Mouse (Mus musculus) neural tube, embryonic 10.5 days (tissue): ENCODE measurements around the gene Xrcc1.

Experiments
- DNase-seq: peaks from one replicate; pipeline ENCODE4 v3.0.0-alpha.2; 2017; ENCODE audit warnings: low spot score; ENCODE audit errors: extremely low spot score

The Xrcc1 gene

DNA sequence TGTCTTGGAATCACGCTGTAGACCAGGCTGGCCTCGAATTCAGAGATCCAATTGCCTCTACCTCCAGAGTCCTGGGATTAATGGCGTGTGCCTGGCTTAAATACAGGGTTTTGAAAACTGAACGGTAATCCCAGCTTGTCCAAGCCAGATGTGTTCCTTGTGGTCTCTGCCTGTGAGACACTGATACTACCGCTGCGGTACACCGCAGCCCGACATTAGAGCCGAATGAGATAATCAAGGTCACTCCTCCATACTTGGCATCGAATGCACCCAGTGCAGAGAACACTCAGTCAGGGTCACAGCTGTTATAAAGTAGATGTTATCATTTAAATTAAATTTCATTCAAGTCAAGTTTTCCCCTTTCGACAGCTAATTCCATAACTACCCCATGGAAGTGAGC, 17.2 kb upstream of the Xrcc1 start:
- DNase-seq = no peak

DNA sequence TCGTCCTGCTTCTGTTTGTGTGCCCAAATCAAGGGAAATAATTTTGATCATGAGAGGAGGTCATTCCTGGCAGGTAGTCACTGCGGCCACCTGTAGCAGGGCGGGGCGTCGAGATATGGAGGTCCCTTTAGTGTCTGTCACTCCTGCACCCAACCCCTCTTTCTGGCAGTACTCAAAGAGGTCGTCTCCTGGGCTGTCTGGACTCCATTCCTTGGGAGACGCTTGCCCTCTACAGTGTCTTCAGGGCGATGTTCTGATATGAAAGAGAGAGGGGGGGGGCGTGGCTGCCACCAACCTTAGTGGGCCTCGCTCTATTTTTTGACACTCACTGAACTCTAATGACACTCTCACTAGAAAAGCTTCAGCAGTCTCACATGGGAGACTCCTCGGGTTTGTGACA, 16.5 kb upstream of the Xrcc1 start:
- DNase-seq = no peak

DNA sequence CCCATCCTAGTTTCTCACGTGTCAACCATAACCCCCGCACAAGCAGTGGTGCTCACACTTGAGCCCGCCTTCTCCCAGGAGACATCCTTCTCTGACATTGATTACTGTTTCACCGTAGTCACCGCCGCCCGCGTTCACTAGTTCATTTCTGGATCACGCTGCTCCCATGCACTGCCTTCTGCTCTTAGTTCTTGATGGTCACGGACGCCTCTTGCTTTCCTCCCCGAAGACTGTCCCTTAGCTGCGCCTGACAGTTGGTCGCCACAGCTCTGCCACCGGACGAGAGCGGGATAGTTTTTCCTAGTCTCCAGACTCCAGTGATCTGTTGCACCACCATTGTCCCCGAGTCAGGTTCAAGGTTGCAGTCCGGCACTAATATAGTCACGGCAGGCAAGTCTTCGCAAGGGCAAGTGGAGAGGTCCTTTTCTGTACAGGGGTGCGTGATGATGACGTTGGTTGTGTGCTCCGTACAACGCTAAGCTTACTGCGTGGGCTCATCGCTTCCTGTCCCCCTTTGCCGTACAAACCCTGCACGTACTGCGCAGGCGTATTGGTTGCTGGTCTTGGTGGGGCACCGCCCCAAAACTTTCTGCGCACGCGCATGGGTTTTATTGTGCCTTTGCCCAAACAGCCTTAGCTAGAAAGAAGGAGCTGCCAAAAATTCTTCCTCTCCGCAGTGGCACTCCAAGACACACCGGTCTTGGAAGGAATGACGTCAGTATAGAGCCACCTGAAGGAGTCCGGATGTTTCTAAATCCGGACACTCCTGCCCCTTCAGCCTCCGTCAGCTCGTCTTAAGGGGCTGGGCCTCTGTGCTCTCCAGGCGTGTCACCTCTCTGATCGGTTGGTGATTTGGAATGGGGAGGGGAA, 15.8 kb upstream of the Xrcc1 start, which contains the start of gene Irgq:
TSS of gene Irgq (plus strand) at position 628 of the 870 bp plus-strand sequence.
- DNase-seq = peak; percentile 98

DNA sequence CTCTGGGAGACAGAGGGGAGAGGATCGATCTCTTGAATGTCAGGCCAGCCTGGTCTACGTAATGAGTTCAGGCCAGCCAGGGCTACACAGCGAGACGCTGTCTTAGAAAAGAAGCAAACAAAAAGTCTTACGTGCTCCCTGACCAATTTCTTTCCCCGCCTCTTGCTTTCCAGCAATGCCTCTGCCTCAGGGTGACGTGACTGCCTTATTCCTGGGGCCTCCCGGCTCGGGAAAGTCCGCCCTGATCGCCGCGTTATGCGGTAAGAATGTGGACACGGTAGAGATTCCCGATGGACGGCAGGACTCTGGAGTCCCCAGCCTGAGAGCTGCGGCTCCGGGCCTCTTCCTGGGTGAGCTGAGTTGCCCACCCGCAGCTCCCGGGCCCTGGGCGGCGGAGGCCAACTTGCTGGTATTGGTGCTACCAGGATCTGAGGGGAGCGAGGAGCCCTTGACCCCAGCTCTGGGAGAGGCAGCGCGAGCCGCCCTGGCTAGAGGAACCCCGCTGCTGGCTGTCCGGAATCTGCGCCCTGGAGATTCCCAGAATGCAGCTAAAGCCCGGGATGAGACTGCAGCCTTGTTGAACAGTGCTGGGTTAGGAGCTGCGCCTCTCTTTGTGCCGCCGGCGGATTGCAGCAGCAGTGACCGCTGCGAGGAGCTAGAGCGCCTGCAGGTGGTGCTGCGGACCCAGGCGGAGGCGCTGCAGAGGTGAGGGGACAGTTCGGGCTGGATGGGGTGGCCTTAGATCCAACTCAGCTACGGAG, 14.7 kb upstream of the Xrcc1 start:
- DNase-seq = peak; percentile 83

DNA sequence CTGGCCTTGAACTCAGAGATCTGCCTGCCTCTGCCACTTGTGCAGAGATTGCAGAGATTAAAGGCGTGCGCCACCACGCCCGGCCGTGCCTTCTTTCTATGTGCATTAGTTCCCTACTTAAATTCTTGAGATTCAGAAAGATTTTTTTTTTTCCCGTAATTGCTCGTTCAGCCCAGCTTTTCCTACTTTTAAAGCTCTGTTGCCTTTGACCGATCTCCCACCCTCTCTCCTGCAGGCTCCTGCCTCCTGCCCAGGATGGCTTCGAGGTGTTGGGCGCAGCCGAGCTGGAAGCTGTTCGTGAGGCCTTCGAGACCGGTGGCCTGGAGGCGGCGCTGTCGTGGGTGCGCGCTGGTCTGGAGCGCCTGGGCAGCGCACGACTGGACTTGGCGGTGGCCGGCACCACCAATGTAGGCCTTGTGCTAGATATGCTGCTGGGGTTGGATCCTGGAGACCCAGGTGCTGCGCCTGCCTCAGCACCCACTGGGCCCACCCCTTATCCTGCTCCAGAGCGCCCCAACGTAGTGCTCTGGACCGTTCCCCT, 13.0 kb upstream of the Xrcc1 start:
- DNase-seq = no peak

DNA sequence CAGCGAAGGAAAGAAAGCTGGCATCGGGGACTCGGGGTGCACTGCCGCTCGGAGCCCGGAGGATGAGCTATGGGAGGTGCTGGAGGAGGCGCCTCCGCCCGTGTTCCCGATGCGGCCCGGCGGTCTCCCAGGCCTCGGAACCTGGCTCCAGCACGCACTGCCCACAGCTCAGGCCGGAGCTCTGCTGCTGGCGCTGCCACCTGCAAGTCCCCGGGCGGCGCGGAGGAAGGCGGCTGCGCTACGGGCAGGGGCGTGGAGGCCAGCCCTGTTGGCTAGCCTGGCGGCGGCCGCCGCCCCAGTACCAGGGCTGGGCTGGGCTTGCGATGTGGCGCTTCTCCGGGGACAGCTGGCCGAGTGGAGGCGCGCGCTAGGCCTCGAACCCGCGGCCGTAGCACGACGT, 12.3 kb upstream of the Xrcc1 start:
- no peak for DNase-seq

DNA sequence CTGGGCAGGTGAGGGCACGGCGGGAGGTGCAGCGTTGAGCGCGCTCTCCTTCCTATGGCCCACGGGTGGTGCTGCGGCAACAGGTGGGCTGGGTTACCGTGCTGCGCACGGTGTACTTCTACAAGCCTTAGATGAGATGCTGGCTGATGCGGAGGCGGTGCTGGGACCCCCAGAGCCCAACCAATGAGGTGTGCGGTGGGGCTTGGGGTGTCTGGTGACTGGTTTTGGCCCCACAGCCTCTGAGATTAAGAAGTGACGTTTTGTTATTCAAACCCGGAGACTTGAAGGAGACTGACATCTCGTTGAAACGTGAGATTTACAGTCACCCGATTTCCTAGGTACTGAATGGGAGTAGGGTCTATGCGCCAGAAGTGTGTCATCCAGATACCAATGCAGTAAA, 11.8 kb upstream of the Xrcc1 start:
- DNase-seq = no peak

GRCm38 (mm10) chr7:24537081-24537480, 9.0 kb upstream of the Xrcc1 start:
- no peak for DNase-seq

DNA sequence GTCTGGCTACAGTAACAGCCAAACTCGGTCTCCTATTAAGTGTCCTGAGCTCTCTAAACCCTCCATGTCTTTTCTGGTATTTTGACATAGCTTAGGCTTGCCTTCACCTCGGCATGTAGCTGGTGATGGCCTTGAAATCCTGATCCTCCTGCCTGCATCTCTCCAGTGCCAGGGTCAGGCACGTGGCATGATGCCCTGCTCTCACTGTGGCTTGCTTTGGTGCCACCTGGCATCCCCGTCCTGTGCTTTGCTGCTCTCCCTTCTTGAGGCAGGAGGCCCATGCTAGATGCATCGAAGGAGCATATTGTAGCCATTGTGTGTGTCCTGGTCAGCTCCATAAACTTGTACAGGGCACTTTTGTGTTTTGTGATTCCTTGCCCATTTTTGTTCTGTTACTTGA, 8.5 kb upstream of the Xrcc1 start:
- no peak for DNase-seq

DNA sequence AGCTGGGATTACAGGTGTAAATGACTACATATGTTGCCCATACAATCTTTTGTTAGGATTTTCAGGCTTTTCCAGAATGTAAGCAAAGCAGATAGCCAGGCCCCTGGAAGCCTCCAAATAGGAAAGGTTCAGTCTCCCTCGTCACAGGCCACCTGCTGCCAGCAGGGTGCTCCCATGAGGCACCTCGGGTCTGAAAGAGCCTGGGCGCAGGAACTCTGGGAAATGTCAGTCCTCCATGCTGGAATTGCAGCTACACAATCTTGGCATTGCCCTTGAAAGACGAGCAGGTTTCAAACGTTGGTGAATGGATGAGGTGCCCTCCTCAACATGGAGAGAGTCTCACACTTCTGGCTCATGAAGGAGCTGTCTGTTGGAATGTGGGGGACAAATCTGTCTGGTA, 7.9 kb upstream of the Xrcc1 start:
- no peak for DNase-seq

DNA sequence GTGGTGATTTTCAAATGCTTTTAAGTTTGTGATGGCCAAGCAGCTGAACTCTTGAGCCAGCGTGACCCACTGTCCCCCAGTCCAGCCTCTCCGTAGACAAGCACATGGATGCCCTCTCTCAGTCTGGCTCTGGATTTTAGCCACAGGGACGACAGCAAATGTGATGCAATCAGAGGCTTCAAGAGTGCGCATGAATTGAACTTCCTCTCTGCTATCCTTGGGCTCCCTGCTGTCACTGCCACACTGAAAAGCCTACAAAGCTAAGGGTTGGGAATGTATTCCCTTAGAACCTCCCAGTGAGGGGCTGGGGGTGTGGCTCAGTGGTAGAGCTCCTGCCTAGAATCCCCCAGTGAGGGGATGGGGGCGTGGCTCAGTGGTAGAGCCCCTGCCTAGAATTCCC, 7.4 kb upstream of the Xrcc1 start:
- DNase-seq = no peak

DNA sequence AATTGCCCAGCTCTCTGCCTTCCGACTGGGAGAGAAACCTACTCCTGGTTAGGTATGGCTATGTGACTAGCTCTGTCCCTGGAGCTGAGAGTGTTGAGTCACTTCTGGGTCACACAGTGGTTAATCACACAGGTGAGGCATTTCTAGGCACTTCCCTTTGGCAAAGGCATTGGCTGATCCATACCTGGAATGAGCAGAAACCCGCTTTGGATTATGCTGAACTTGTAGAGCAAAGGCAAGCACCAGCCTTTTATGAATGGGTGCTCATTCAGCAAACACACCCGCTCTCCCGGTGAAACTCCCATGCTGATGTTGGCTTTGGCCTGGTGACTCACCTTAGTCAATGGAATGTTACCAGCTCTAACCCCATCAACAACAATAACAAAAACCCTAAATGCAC, 6.4 kb upstream of the Xrcc1 start:
- DNase-seq = no peak

DNA sequence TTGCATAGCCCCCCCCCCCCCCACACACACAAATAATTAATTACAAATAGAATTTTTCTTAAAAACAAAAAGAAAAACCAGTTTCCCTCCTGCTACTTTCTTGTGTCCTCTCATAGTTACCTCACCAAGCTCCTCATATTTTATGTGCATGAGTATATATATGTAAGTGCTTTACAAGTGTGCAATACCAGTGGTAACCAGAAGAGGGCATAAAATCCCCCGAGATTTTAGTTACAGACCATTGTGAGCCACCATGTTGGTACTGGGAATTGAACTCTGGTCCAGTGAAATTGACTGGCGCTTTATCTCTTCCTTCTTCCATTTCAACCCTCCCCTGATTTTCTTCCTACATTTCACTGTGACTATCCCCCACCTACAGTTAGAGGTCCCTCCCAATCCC, 1.6 kb upstream of the Xrcc1 start:
- DNase-seq = no peak

GRCm38 (mm10) chr7:24546634-24547389, 723 bp downstream of the Xrcc1 start:
- DNase-seq = peak; percentile 99

DNA sequence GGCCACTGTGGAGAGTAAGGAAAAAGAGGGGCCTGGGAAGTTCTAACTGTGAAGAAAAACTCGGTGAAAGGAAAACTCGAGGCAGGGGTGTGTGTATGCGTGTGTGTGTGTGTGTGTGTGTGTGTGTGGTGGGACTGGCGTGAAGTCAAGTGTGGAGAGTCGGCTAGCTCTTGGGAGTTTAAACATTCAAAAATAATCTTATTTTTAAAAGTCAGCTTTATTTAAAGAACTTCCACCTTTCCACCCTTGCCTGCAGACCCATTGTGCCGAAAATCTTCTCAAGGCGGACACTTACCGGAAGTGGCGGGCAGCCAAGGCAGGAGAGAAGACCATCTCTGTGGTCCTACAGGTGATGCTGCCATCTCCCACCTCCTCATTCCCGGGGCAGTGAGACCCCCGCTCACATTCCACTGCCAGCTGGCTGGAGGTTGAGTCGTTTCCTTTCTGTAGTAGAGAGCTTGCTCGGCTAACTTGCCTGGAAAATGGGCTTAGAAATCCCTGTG, 1.5 kb downstream of the Xrcc1 start:
- no peak for DNase-seq

DNA sequence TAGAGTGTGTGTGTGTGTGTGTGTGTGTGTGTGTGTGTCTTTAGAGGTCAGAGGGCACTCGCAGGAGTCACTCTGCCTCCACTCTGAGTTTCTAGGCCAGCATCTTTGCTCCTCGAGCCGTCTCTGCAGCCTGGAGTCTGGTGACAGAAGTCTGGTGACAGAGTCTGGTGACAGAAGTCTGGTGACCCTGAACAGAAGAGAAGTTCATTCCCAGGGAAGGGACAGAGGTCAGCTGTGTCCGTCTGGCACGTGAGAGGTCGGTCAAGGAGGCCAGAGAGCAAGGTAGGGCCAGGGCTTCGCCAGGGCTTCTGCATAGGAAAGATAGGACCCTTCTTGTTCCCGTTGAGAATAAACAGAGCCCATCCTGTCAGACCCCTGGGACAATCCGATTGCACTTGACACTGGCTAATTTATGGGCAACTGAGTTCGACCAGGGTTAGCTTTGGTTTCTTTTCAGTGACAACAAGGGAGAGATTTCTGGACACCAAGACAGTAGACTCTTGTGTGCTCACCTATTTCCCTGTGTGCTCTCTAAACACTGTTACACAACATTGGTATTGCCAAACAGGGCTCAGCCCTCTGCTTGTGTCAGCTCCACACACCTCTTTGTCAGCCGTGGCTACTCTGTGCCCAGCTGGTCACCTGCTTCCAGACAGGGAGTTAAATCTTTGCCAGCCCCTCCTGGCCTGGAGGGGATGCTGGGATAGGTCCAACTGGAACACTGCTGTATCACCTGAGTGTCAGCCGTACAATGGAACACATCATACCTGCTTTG, 6.1 kb downstream of the Xrcc1 start:
- no peak for DNase-seq

- no peak for DNase-seq
These were observed 9.7 kb downstream of the Xrcc1 start for GRCm38 (mm10) chr7:24555786-24556185.

DNA sequence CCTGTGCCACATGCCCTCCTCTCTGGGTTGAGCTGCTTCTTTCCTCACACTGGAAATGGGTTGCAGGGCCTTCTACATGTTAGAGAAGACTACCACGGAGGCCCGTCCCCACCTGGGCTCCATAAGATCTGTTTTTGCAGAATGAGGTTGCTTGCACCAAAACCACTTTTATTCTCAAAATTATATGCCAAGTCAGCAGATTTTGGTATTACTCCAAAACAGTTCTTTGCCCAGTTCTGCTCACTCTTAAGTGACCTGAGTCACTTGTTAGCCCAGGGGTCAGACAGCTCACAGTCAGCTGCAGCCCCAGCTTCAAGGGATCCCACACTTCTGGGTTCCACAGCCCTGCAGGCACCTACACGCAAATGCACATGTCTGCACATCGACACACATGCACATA, 15.4 kb downstream of the Xrcc1 start:
- DNase-seq = no peak

GRCm38 (mm10) chr7:24563191-24563836, 17.2 kb downstream of the Xrcc1 start:
- DNase-seq = no peak

- DNase-seq = no peak
These were observed 17.7 kb downstream of the Xrcc1 start for GRCm38 (mm10) chr7:24563837-24564206.
